Mouse (Mus musculus) liver, adult 2 months (tissue): ENCODE measurements around the gene Hist1h2af. TPM values are rescaled to one million over a fixed set of nuclear protein-coding genes. Genes with fewer than 3 reads are reported as not detected.
A peak's percentile ranks its signal among the peaks of the same experiment; 100 is the strongest.

Source experiments
- DNase-seq: peaks from one replicate; pipeline ENCODE4 v3.0.0-alpha.2; 2011; ENCODE audit warnings: low read depth, low spot score; ENCODE audit errors: extremely low read depth
- H3K27ac ChIP-seq: fragments of 200-500 bp; replicated peaks from 2 replicates; pipeline ENCODE4 v1.5.1; 2012; ENCODE audit warnings: low read depth, mild to moderate bottlenecking, control low read depth, inconsistent platforms, low read length; ENCODE audit not compliant: insufficient read depth
- H3K27me3 ChIP-seq: fragments of 200-500 bp; 2 replicates; pipeline ENCODE4 v1.6.1; 2012; ENCODE audit warnings: mild to moderate bottlenecking, moderate library complexity, low read length, inconsistent platforms; ENCODE audit not compliant: control insufficient read depth, insufficient read depth
- H3K36me3 ChIP-seq: fragments of 200-500 bp; 2 replicates; pipeline ENCODE4 v1.6.1; 2012; ENCODE audit warnings: low read length, inconsistent platforms; ENCODE audit not compliant: control insufficient read depth, insufficient read depth
- H3K4me1 ChIP-seq: fragments of 200-500 bp; 2 replicates; pipeline ENCODE4 v1.6.1; 2011; ENCODE audit warnings: low read length; ENCODE audit not compliant: control insufficient read depth, insufficient read depth
- H3K4me3 ChIP-seq: fragments of 200-500 bp; 2 replicates; pipeline ENCODE4 v1.5.1; 2011; ENCODE audit warnings: low read depth, mild to moderate bottlenecking, control low read depth, low read length, moderate library complexity; ENCODE audit not compliant: insufficient read depth
- H3K79me2 ChIP-seq: fragments of 200-500 bp; 2 replicates; pipeline ENCODE4 v1.6.1; 2012; ENCODE audit warnings: inconsistent platforms, mild to moderate bottlenecking, low read length, moderate library complexity; ENCODE audit not compliant: control insufficient read depth, insufficient read depth
- H3K9ac ChIP-seq: fragments of 200-500 bp; 2 replicates; pipeline ENCODE4 v1.6.1; 2012; ENCODE audit warnings: low read depth, mild to moderate bottlenecking, control low read depth, inconsistent platforms, low read length
- CTCF ChIP-seq: fragments of 200-500 bp; IDR thresholded peaks from 2 replicates; pipeline ENCODE4 v1.5.1; 2011; ENCODE audit warnings: low read depth, low read length, control low read depth
- POLR2A ChIP-seq: fragments of 200-500 bp; IDR thresholded peaks from 2 replicates; pipeline ENCODE4 v1.6.1; 2011; ENCODE audit warnings: low read length, control low read depth; ENCODE audit not compliant: insufficient read depth; ENCODE audit errors: extremely low read depth
- WGBS: fragments of 180-500 bp; shearing (Covaris S2); methylation state at CpG from one replicate; pipeline ENCODE4 v1.1.7; 2018; 5-methylcytosine and 5-hydroxymethylcytosine counted together
- polyA plus RNA-seq: library from polyadenylated mRNA; depleted of rRNA; stranded (reverse); fragments of >200 nt; gene quantifications from 2 replicates; pipeline ENCODE4 v1.2.3, GENCODE M21; 2012
- total RNA-seq: library from RNA; depleted of rRNA; stranded (reverse); fragments of >200 nt; gene quantifications from 2 replicates; pipeline ENCODE4 v1.2.3, GENCODE M21; 2014

Gene Hist1h2af
- total and polyA plus RNA-seq, 2 experiments = 2.9 to 9.2 TPM

- Histone ChIP-seq H3K79me2 (no peaks in the 10 kb centered on the region), H3K36me3 (no peaks in the 10 kb centered on the region), H3K4me3 (no peak overlapping the region), H3K9ac (no peak overlapping the region), H3K4me1 (no peaks in the 10 kb centered on the region; the same call in 1 of the 2 replicates), H3K27ac (no peak overlapping the region), H3K27me3 (no peaks in the 10 kb centered on the region)
- TF ChIP-seq CTCF (no peak), POLR2A (no peak)
- no peak for DNase-seq
- 59% methylated on average over 1 of the region's 1 CpGs for WGBS
Observed at GRCm38 (mm10) chr13:23510127-23510526, 23.6 kb upstream of the Hist1h2af start.

- no peak for DNase-seq
- 97% methylated on average over 1 of the region's 1 CpGs for WGBS
- no peaks in the 10 kb centered on the region for H3K27me3 ChIP-seq
Observed at GRCm38 (mm10) chr13:23513517-23513916, 20.2 kb upstream of the Hist1h2af start.

GRCm38 (mm10) chr13:23515281-23515680 lies 18.4 kb upstream of the Hist1h2af start:
- WGBS = 84% methylated on average over 5 of the region's 5 CpGs
- Histone ChIP-seq H3K79me2 (no peaks in the 10 kb centered on the region), H3K36me3 (no peaks in the 10 kb centered on the region), H3K27me3 (no peaks in the 10 kb centered on the region), H3K9ac (no peak overlapping the region), H3K27ac (no peak overlapping the region), H3K4me1 (peaks cover 2% of the 10 kb centered on the region; the same call in 1 of the 2 replicates), H3K4me3 (no peak overlapping the region)
- no peak for DNase-seq
- TF ChIP-seq POLR2A = no peak
- no peak for TF ChIP-seq CTCF

More at GRCm38 (mm10) chr13:23513517-23513916, 20.2 kb upstream of the Hist1h2af start:
- peaks cover 2% of the 10 kb centered on the region; the same call in 1 of the 2 replicates for H3K4me1 ChIP-seq
- no peak overlapping the region for H3K27ac ChIP-seq
- TF ChIP-seq POLR2A (no peak), CTCF (no peak)
- no peaks in the 10 kb centered on the region for H3K79me2 ChIP-seq
- no peak overlapping the region for H3K4me3 ChIP-seq
- no peak overlapping the region for H3K9ac ChIP-seq
- no peaks in the 10 kb centered on the region for H3K36me3 ChIP-seq

- Histone ChIP-seq H3K27ac (no peak overlapping the region), H3K27me3 (no peaks in the 10 kb centered on the region), H3K9ac (no peak overlapping the region), H3K79me2 (no peaks in the 10 kb centered on the region), H3K36me3 (no peaks in the 10 kb centered on the region), H3K4me3 (no peak overlapping the region), H3K4me1 (peaks cover 2% of the 10 kb centered on the region; the same call in 1 of the 2 replicates)
- TF ChIP-seq CTCF (no peak), POLR2A (no peak)
- WGBS = 64% methylated on average over 15 of the region's 15 CpGs
- no peak for DNase-seq
Observed at GRCm38 (mm10) chr13:23515826-23516620, 17.7 kb upstream of the Hist1h2af start.

- DNase-seq = peak; percentile 79
- WGBS = under 1% methylated on average over 19 of the region's 19 CpGs
- peak overlapping the region; percentile 46; the same call in 1 of the 2 replicates for H3K27ac ChIP-seq
- H3K4me3 ChIP-seq = peak overlapping the region; percentile 55
- H3K27me3 ChIP-seq = no peaks in the 10 kb centered on the region
- no peak for TF ChIP-seq CTCF
- TF ChIP-seq POLR2A = no peak
- H3K4me1 ChIP-seq = peaks cover 2% of the 10 kb centered on the region; the same call in 1 of the 2 replicates
- H3K36me3 ChIP-seq = no peaks in the 10 kb centered on the region
- H3K79me2 ChIP-seq = no peaks in the 10 kb centered on the region
- peak overlapping the region; percentile 56 for H3K9ac ChIP-seq
Observed at GRCm38 (mm10) chr13:23516822-23517602, 16.7 kb upstream of the Hist1h2af start.
